Mouse (Mus musculus) layer of hippocampus, postnatal 10 days (tissue): ENCODE data around the gene Ralgapa1. TPM values are rescaled to one million over a fixed set of nuclear protein-coding genes. Genes with fewer than 3 reads are reported as not detected.

Experiments
- DNase-seq, 2 experiments: peaks; one replicate each; pipeline ENCODE4 v3.0.0; 2021; ENCODE audit warnings: low spot score in 2 of 2
- long read RNA-seq: library from polyadenylated mRNA; stranded (forward); transcript quantifications from one replicate; pipeline ENCODE4 v2.0.0, GENCODE M21; 2023
- total RNA-seq, 2 experiments: library from RNA; stranded (reverse); gene quantifications; 2 replicates each; pipeline ENCODE4 v1.2.3; 2021

Gene Ralgapa1
- total RNA-seq = 100 to 1,000 TPM; 110 to 115 TPM
- long read RNA-seq, full-length matches to known transcripts = 1 of 26 reads
- long read RNA-seq, partial matches to known transcripts = 7 of 26 reads
- long read RNA-seq, other reads (novel, unspliced or antisense) = 18 of 26 reads

- peak; percentile 88 to 90 for DNase-seq
Observed at GRCm38 (mm10) chr12:55820661-55821314, at the start of gene Ralgapa1. Gene Ralgapa1 (minus strand): TSS chr12:55821167.

GRCm38 (mm10) chr12:55869622-55870322 lies 48.8 kb upstream of the Ralgapa1 start:
- DNase-seq = no peak

- no peak for DNase-seq
Observed at GRCm38 (mm10) chr12:55867738-55868137, 46.8 kb upstream of the Ralgapa1 start.

- no peak for DNase-seq
Observed at GRCm38 (mm10) chr12:55860631-55861030, 39.7 kb upstream of the Ralgapa1 start.

GRCm38 (mm10) chr12:55859409-55860349 lies 38.7 kb upstream of the Ralgapa1 start:
- no peak for DNase-seq

- DNase-seq = no peak
Observed at GRCm38 (mm10) chr12:55850650-55851049, 29.7 kb upstream of the Ralgapa1 start.

GRCm38 (mm10) chr12:55847851-55848250 lies 26.9 kb upstream of the Ralgapa1 start:
- DNase-seq = no peak

- peak in 1 of 2 experiments; percentile 16 for DNase-seq
Observed at GRCm38 (mm10) chr12:55846741-55847140, 25.8 kb upstream of the Ralgapa1 start.

- DNase-seq = no peak
Observed at GRCm38 (mm10) chr12:55837495-55837894, 16.5 kb upstream of the Ralgapa1 start.

GRCm38 (mm10) chr12:55836199-55836951 lies 15.4 kb upstream of the Ralgapa1 start, which contains the start of gene Brms1l:
Gene Brms1l (plus strand): TSS chr12:55836324.
- DNase-seq = peak; percentile 93 to 95

- no peak for DNase-seq
Observed at GRCm38 (mm10) chr12:55835857-55836198, 14.9 kb upstream of the Ralgapa1 start.

GRCm38 (mm10) chr12:55834891-55835290 lies 13.9 kb upstream of the Ralgapa1 start:
- no peak for DNase-seq

- DNase-seq = no peak
Observed at GRCm38 (mm10) chr12:55833906-55834625, 13.1 kb upstream of the Ralgapa1 start.

- no peak for DNase-seq
Observed at GRCm38 (mm10) chr12:55832961-55833360, 12.0 kb upstream of the Ralgapa1 start.

- peak; percentile 83 for DNase-seq
Observed at GRCm38 (mm10) chr12:55831101-55831500, 10.1 kb upstream of the Ralgapa1 start.

GRCm38 (mm10) chr12:55825537-55825936 lies 4.6 kb upstream of the Ralgapa1 start:
- no peak for DNase-seq

- no peak for DNase-seq
Observed at GRCm38 (mm10) chr12:55824027-55824426, 3.1 kb upstream of the Ralgapa1 start.

GRCm38 (mm10) chr12:55820119-55820660 lies 777 bp downstream of the Ralgapa1 start:
- peak in 1 of 2 experiments; percentile 25 for DNase-seq

- no peak for DNase-seq
Observed at GRCm38 (mm10) chr12:55816488-55816887, 4.5 kb downstream of the Ralgapa1 start.

- no peak for DNase-seq
Observed at GRCm38 (mm10) chr12:55805035-55805434, 15.9 kb downstream of the Ralgapa1 start.
